Mouse (Mus musculus) lung, embryonic 14.5 days (tissue): ENCODE measurements around the gene Serpinf1. TPM values are rescaled to one million over a fixed set of nuclear protein-coding genes. Genes with fewer than 3 reads are reported as not detected.

ENCODE experiments used
- ATAC-seq: fragments of 200-750 bp; cut with Nextera tagmentation; 2 replicates; pipeline ENCODE4 v1.8.0; 2017; ENCODE audit warnings: mild to moderate bottlenecking, moderate TSS enrichment, moderate library complexity; ENCODE audit not compliant: insufficient read depth
- DNase-seq: peaks from one replicate; pipeline ENCODE4 v3.0.0-alpha.2; 2015
- H3K27ac ChIP-seq: fragments of 300-500 bp; sonication (generic); 2 replicates; pipeline ENCODE4 v1.5.1; 2014; ENCODE audit warnings: low read depth, mild to moderate bottlenecking, moderate library complexity
- H3K27me3 ChIP-seq: fragments of 300-500 bp; sonication (generic); 2 replicates; pipeline ENCODE4 v1.6.1; 2014; ENCODE audit warnings: low read length, control low read depth; ENCODE audit not compliant: insufficient read depth
- H3K36me3 ChIP-seq: fragments of 300-500 bp; sonication (generic); 2 replicates; pipeline ENCODE4 v1.6.1; 2014; ENCODE audit warnings: control low read depth; ENCODE audit not compliant: insufficient read depth
- H3K4me1 ChIP-seq: fragments of 300-500 bp; sonication (generic); 2 replicates; pipeline ENCODE4 v1.6.1; 2014; ENCODE audit warnings: antibody characterized with exemption, control low read depth; ENCODE audit not compliant: insufficient read depth
- H3K4me2 ChIP-seq: fragments of 300-500 bp; sonication (generic); 2 replicates; pipeline ENCODE4 v1.6.1; 2014; ENCODE audit warnings: mild to moderate bottlenecking
- H3K4me3 ChIP-seq: fragments of 300-500 bp; sonication (generic); 2 replicates; pipeline ENCODE4 v1.5.1; 2014; ENCODE audit warnings: low read depth, low read length
- H3K9ac ChIP-seq: fragments of 300-500 bp; sonication (generic); 2 replicates; pipeline ENCODE4 v1.6.1; 2014
- H3K9me3 ChIP-seq: fragments of 300-500 bp; sonication (generic); 2 replicates; pipeline ENCODE4 v1.6.1; 2016; ENCODE audit warnings: low read depth, low read length, control low read depth
- CTCF ChIP-seq: IDR thresholded peaks from 2 replicates; pipeline ENCODE4 v1.5.1; 2016; ENCODE audit warnings: antibody characterized with exemption, low read depth
- WGBS: fragments of 180-500 bp; shearing (Covaris S2); extraction: QIAGEN DNeasy Blood & Tissue Kit; methylation state at CpG from one replicate; pipeline ENCODE4 v1.1.7; 2014; 5-methylcytosine and 5-hydroxymethylcytosine counted together
- polyA plus RNA-seq: library from polyadenylated mRNA; unstranded; fragments of >200 nt; fragmentation: Nextera tagmentation; extraction: Ambion mirVana; gene quantifications from 2 replicates; pipeline ENCODE4 v1.2.1, GENCODE M21; 2014

The Serpinf1 gene
- 41.7 and 44.6 TPM in 2 replicates for polyA plus RNA-seq

DNA sequence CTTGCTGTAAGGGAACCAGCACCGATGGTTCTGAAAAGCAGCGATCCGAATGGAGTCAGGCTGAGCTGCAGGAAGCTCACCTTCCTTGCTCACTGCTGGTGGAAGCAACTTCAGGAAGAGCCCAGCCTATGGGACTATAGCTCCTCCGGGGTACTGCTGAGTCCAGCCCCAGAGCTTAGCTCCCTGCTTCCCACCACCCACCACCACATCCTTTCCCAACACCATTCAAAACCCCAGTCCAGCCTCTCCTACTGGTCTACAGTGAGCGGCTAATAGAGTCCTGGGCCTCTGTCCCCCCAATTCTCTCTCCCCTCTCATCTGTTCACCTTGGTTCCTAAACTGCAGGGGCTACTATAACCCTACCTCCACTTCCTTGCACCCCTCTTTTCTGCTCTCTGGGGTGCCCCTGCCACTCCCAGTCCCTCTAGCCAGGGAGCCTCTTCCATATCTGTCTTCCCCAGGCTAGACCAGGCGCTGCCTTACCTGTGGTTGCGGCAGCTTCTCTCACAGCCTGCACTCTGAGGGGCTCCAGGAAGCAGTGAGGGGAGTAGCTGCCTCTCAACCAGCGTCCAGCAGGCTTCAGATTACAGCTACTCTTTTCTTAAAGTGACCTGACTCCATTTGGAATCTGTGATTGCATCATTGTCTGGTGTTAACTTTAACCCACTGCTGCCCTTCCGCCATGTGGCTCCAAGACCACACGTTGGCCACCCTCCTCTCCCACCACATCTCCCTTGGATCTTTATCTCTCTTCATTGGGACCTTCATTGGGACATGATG is at the start of gene Serpinf1:
TSS of gene Serpinf1 (minus strand) at position 689 of the 780 bp plus-strand sequence.
- Histone ChIP-seq H3K4me1 (no peaks in the 10 kb centered on the region; the same call in 1 of the 2 replicates), H3K9me3 (no peaks in the 10 kb centered on the region), H3K4me2 (peak within 1 kb of the TSS; percentile 59), H3K27ac (no peak within 1 kb of the TSS), H3K36me3 (no peaks in the 10 kb centered on the region), H3K9ac (peak within 1 kb of the TSS; percentile 43), H3K27me3 (no peaks in the 10 kb centered on the region), H3K4me3 (peak within 1 kb of the TSS; percentile 34)
- ATAC-seq (peak; percentile 60), DNase-seq (peak; percentile 59)
- 26% methylated on average over 10 of the region's 10 CpGs for WGBS
- no peak for TF ChIP-seq CTCF

DNA sequence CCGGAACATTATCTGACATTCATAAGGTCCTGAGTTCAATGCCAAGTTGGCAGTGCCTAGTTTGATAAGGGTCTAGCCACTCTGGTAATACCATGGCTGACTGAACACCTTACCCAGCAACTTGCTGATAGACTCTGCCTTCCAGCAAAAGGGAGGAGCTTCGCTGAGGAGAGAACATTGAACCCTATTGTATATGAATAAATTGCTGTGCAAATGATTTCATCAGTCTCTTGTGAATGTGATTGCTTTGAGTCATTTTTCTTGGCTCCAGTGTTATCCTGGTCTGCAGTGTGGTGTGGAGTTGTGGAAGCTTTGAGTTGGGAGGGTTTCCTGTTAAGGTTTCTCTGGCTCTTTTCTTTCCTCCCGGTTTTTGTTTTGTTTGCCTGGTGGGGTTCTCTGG is 48.2 kb upstream of the Serpinf1 start:
- H3K4me1 ChIP-seq = no peaks in the 10 kb centered on the region; the same call in 1 of the 2 replicates
- H3K27me3 ChIP-seq = no peaks in the 10 kb centered on the region
- H3K27ac ChIP-seq = no peak overlapping the region
- DNase-seq = no peak
- H3K36me3 ChIP-seq = peaks cover 5% of the 10 kb centered on the region; the same call in 1 of the 2 replicates
- TF ChIP-seq CTCF = no peak
- no peak for ATAC-seq
- 85% methylated on average over 3 of the region's 3 CpGs for WGBS
- H3K4me3 ChIP-seq = no peak overlapping the region
- no peaks in the 10 kb centered on the region for H3K9me3 ChIP-seq
- no peak overlapping the region for H3K4me2 ChIP-seq
- H3K9ac ChIP-seq = no peak overlapping the region

- Histone ChIP-seq H3K9me3 (no peaks in the 10 kb centered on the region), H3K4me1 (no peaks in the 10 kb centered on the region; the same call in 1 of the 2 replicates), H3K4me2 (no peak overlapping the region), H3K4me3 (no peak overlapping the region), H3K27me3 (no peaks in the 10 kb centered on the region), H3K27ac (no peak overlapping the region), H3K36me3 (peaks cover 14% of the 10 kb centered on the region), H3K9ac (no peak overlapping the region; the same call in 1 of the 2 replicates)
- 92% methylated on average over 4 of the region's 4 CpGs for WGBS
- ATAC-seq = no peak
- TF ChIP-seq CTCF = no peak
- no peak for DNase-seq
Observed at GRCm38 (mm10) chr11:75469261-75469660, 46.8 kb upstream of the Serpinf1 start.

DNA sequence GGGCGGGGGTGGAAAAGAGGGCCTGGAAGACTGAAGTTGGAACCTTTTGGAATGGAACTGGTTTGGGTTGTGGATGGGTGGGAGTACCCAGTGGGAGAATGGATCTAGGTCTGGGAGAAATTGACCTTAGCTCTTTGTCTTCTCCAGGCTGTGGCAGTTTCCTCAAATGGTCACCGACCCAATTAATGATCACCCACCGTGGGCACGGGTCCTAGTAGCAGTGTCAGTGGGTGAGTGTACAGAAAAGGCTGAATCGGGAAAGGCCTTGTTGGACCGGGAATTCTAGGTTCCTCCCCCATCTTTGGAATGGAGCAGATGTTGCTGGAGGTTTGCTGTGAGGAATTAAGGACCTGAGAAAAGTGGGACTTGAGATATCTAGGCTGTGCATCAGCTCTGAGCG is 45.9 kb upstream of the Serpinf1 start:
- WGBS = 54% methylated on average over 7 of the region's 7 CpGs
- Histone ChIP-seq H3K27me3 (no peaks in the 10 kb centered on the region), H3K4me3 (peak overlapping the region; percentile 49), H3K9ac (peak overlapping the region; percentile 67), H3K9me3 (no peaks in the 10 kb centered on the region), H3K36me3 (peaks cover 14% of the 10 kb centered on the region), H3K4me1 (no peaks in the 10 kb centered on the region; the same call in 1 of the 2 replicates), H3K4me2 (peak overlapping the region; percentile 78), H3K27ac (no peak overlapping the region)
- no peak for ATAC-seq
- no peak for DNase-seq
- no peak for TF ChIP-seq CTCF

DNA sequence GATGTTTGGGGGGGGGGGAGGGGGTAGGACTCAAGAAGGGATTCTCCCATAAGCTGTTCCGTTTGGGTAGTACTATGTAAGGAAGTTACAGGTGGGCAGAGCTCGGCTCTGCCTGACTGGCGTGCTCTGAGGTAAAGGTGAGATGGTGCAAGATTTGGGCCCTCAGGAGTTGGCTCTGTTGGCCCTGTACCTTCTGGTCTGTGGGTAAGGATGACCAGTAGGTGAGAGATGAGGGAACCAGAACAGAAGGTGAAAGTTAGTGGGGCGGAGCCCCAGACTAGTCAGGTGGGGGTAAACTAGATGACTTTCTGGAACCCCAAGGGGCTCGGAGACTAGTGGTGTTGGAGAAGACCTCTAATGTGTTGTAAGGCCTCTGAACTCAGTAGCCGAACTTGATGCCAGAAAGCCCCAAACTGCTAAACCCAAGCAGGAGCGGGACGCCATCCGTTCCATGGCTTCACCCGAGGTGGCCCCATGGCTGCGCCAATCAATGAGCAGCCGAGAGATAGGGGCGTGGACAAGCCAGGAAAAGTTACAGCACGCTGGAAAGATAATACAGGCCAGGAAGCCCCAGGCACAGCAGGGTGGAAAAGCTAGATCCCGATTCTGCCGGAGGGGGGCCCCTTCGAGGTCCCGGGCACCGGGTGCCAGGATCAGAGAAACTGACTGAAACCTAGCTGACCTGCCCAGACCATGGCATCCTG is 45.2 kb upstream of the Serpinf1 start:
- ATAC-seq (peak; percentile 88), DNase-seq (peak; percentile 85)
- H3K27me3 ChIP-seq = no peaks in the 10 kb centered on the region
- peak overlapping the region; percentile 78 for H3K4me2 ChIP-seq
- peaks cover 14% of the 10 kb centered on the region for H3K36me3 ChIP-seq
- H3K4me3 ChIP-seq = peak overlapping the region; percentile 49
- no peak for TF ChIP-seq CTCF
- 15% methylated on average over 19 of the region's 19 CpGs for WGBS
- peak overlapping the region; percentile 67 for H3K9ac ChIP-seq
- H3K9me3 ChIP-seq = no peaks in the 10 kb centered on the region
- H3K4me1 ChIP-seq = no peaks in the 10 kb centered on the region; the same call in 1 of the 2 replicates
- 0 out of 2 replicates have a peak overlapping the region, but pooled peaks have one; percentile 4 for H3K27ac ChIP-seq

- TF ChIP-seq CTCF = peak; percentile 36; the same call in 1 of the 2 replicates
- no peaks in the 10 kb centered on the region for H3K9me3 ChIP-seq
- H3K4me3 ChIP-seq = no peak overlapping the region
- ATAC-seq (no peak), DNase-seq (peak; percentile 24)
- H3K27me3 ChIP-seq = no peaks in the 10 kb centered on the region
- no peak overlapping the region for H3K27ac ChIP-seq
- peaks cover 5% of the 10 kb centered on the region for H3K4me1 ChIP-seq
- 98% methylated on average over 4 of the region's 4 CpGs for WGBS
- H3K4me2 ChIP-seq = no peak overlapping the region
- no peak overlapping the region for H3K9ac ChIP-seq
- H3K36me3 ChIP-seq = peaks cover 14% of the 10 kb centered on the region
Observed at GRCm38 (mm10) chr11:75466731-75467505, 44.4 kb upstream of the Serpinf1 start.
